Mouse (Mus musculus) neutrophil, adult 59 days (primary cell): ENCODE data around the gene Vax1. TPM values are rescaled to one million over a fixed set of nuclear protein-coding genes. Genes with fewer than 3 reads are reported as not detected.

Source experiments
- total RNA-seq, 2 experiments: library from RNA; stranded (reverse); gene quantifications; 1 replicate in 1 of 2; 2 replicates in 1 of 2; pipeline ENCODE4 v1.2.4; 2023

The Vax1 gene
- not detected for total RNA-seq

GRCm38 (mm10) chr19:59169936-59170765 lies at the start of gene Vax1:
Vax1 (minus strand) TSS chr19:59170056.

GRCm38 (mm10) chr19:59218991-59219390 lies 49.1 kb upstream of the Vax1 start, which contains the start of gene Kcnk18:
Kcnk18 (plus strand) TSS chr19:59219214.

Other genes starting within 250 kb of the Vax1 start
- not detected for gene Eno4, start 226.6 kb downstream of the Vax1 start, total RNA-seq
- gene Hspa12a, start 226.4 kb downstream of the Vax1 start, total RNA-seq = 1 to 10 TPM; 4.4 to 8.0 TPM
- gene Shtn1, start 94.0 kb downstream of the Vax1 start, total RNA-seq = 1 to 10 TPM; 2.4 to 4.5 TPM
- not detected for gene Kcnk18, start 49.2 kb upstream of the Vax1 start, total RNA-seq
- under 1 TPM; 0.33 to 1.00 TPM for gene Slc18a2, start 90.8 kb upstream of the Vax1 start, total RNA-seq
- gene Rps12-ps3, start 152.2 kb upstream of the Vax1 start, total RNA-seq = 100 to 1,000 TPM; 503 to 916 TPM
- 10 to 100 TPM; 74.5 to 79.6 TPM for gene Pdzd8, start 175.7 kb upstream of the Vax1 start, total RNA-seq